Mouse (Mus musculus) E14TG2a.4 (cell line): ENCODE measurements around the gene Psmc1.

ENCODE experiments used
- H3K27me3 ChIP-seq: 2 replicates; pipeline ENCODE4 v1.6.1; 2014; ENCODE audit warnings: low read length, control low read depth; ENCODE audit not compliant: insufficient read depth
- H3K36me3 ChIP-seq: 2 replicates; pipeline ENCODE4 v1.6.1; 2014; ENCODE audit warnings: low read length, control low read depth; ENCODE audit not compliant: insufficient read depth
- H3K4me1 ChIP-seq: replicated peaks from 2 replicates; pipeline ENCODE4 v1.6.1; 2014; ENCODE audit warnings: low read depth, low read length, control low read depth
- H3K4me3 ChIP-seq: replicated peaks from 2 replicates; pipeline ENCODE4 v1.5.1; 2014; ENCODE audit warnings: mild to moderate bottlenecking, low read length
- H3K9me3 ChIP-seq: 2 replicates; pipeline ENCODE4 v1.6.1; 2014; ENCODE audit warnings: low read length, control low read depth
- CTCF ChIP-seq: conservative IDR thresholded peaks from 2 replicates; pipeline ENCODE4 v1.5.1; 2014; ENCODE audit warnings: low read length
- NANOG ChIP-seq: IDR thresholded peaks from 2 replicates; pipeline ENCODE4 v1.6.1; 2014; ENCODE audit warnings: borderline replicate concordance, low read length, mixed read lengths
- POU5F1 ChIP-seq: IDR thresholded peaks from 2 replicates; pipeline ENCODE4 v1.6.1; 2014; ENCODE audit warnings: low read length, borderline replicate concordance

Psmc1 gene

GRCm38 (mm10) chr12:100144269-100144668 lies 34.3 kb downstream of the Psmc1 start:
- H3K4me3 ChIP-seq = no peak overlapping the region
- TF ChIP-seq POU5F1 = no peak
- TF ChIP-seq CTCF = no peak
- no peak for TF ChIP-seq NANOG
- peaks cover 97% of the 10 kb centered on the region for H3K36me3 ChIP-seq
- no peaks in the 10 kb centered on the region for H3K27me3 ChIP-seq
- H3K9me3 ChIP-seq = no peaks in the 10 kb centered on the region
- H3K4me1 ChIP-seq = peaks cover 9% of the 10 kb centered on the region

GRCm38 (mm10) chr12:100152466-100152865 lies 42.5 kb downstream of the Psmc1 start:
- H3K27me3 ChIP-seq = no peaks in the 10 kb centered on the region

GRCm38 (mm10) chr12:100159261-100159975 lies 49.5 kb downstream of the Psmc1 start, which contains the start of gene Nrde2:
Nrde2 (minus strand) TSS chr12:100159653.
- H3K4me1 ChIP-seq = peaks cover 50% of the 10 kb centered on the region
- peak within 1 kb of the TSS; percentile 84 for H3K4me3 ChIP-seq
- no peaks in the 10 kb centered on the region for H3K27me3 ChIP-seq
- no peaks in the 10 kb centered on the region for H3K9me3 ChIP-seq
- peaks cover 31% of the 10 kb centered on the region for H3K36me3 ChIP-seq
- TF ChIP-seq NANOG (no peak), CTCF (no peak), POU5F1 (no peak)

More at GRCm38 (mm10) chr12:100152466-100152865, 42.5 kb downstream of the Psmc1 start:
- H3K4me1 ChIP-seq = peaks cover 14% of the 10 kb centered on the region
- no peak overlapping the region for H3K4me3 ChIP-seq
- H3K36me3 ChIP-seq = peaks cover 75% of the 10 kb centered on the region
- TF ChIP-seq NANOG = no peak
- TF ChIP-seq POU5F1 = no peak
- no peak for TF ChIP-seq CTCF
- H3K9me3 ChIP-seq = no peaks in the 10 kb centered on the region

GRCm38 (mm10) chr12:100164991-100165500 lies 55.1 kb downstream of the Psmc1 start:
- no peak for TF ChIP-seq CTCF
- no peak for TF ChIP-seq NANOG

GRCm38 (mm10) chr12:100166177-100166576 lies 56.2 kb downstream of the Psmc1 start:
- Histone ChIP-seq H3K27me3 (no peaks in the 10 kb centered on the region), H3K4me3 (no peak overlapping the region), H3K4me1 (peaks cover 54% of the 10 kb centered on the region), H3K9me3 (no peaks in the 10 kb centered on the region), H3K36me3 (no peaks in the 10 kb centered on the region)
- TF ChIP-seq NANOG (no peak), CTCF (peak; percentile 33)

More at GRCm38 (mm10) chr12:100164991-100165500, 55.1 kb downstream of the Psmc1 start:
- H3K4me3 ChIP-seq = no peak overlapping the region
- H3K4me1 ChIP-seq = peaks cover 57% of the 10 kb centered on the region
- no peaks in the 10 kb centered on the region for H3K27me3 ChIP-seq
- H3K9me3 ChIP-seq = no peaks in the 10 kb centered on the region
- H3K36me3 ChIP-seq = no peaks in the 10 kb centered on the region

GRCm38 (mm10) chr12:100166939-100167338 lies 57.0 kb downstream of the Psmc1 start:
- no peaks in the 10 kb centered on the region for H3K9me3 ChIP-seq
- no peak overlapping the region for H3K4me3 ChIP-seq
- no peaks in the 10 kb centered on the region for H3K36me3 ChIP-seq
- peaks cover 51% of the 10 kb centered on the region for H3K4me1 ChIP-seq
- no peaks in the 10 kb centered on the region for H3K27me3 ChIP-seq
- TF ChIP-seq NANOG = no peak
- no peak for TF ChIP-seq POU5F1
- no peak for TF ChIP-seq CTCF

GRCm38 (mm10) chr12:100167502-100167901 lies 57.5 kb downstream of the Psmc1 start:
- TF ChIP-seq CTCF = no peak
- no peak for TF ChIP-seq POU5F1
- no peak for TF ChIP-seq NANOG
- Histone ChIP-seq H3K9me3 (no peaks in the 10 kb centered on the region), H3K4me3 (peak overlapping the region; percentile 51; the same call in 1 of the 2 replicates), H3K36me3 (no peaks in the 10 kb centered on the region), H3K27me3 (no peaks in the 10 kb centered on the region), H3K4me1 (peaks cover 49% of the 10 kb centered on the region)

- no peak for TF ChIP-seq CTCF
- TF ChIP-seq NANOG = no peak
- TF ChIP-seq POU5F1 = no peak
- H3K9me3 ChIP-seq = no peaks in the 10 kb centered on the region
- H3K4me1 ChIP-seq = peaks cover 42% of the 10 kb centered on the region
- H3K36me3 ChIP-seq = no peaks in the 10 kb centered on the region
- no peaks in the 10 kb centered on the region for H3K27me3 ChIP-seq
- peak overlapping the region; percentile 69 for H3K4me3 ChIP-seq
Measured at GRCm38 (mm10) chr12:100167931-100168871, 58.2 kb downstream of the Psmc1 start.
